Mouse (Mus musculus): ENCODE measurements around the gene Aloxe3.
"Not testable (repeated sequence)": the region's sequence is repeated elsewhere in the genome, so short reads cannot be mapped to it uniquely, and the experiment has no call there.

Gene Aloxe3

GRCm38 (mm10) chr11:69125852-69125918 is at the start of gene Aloxe3:
TSS of gene Aloxe3 (plus strand) at chr11:69125896.
- no peak for DNase-seq (ENCODE audit: low read depth, low spot score)

- no peak for DNase-seq (ENCODE audit: low read depth, low spot score)
Observed at GRCm38 (mm10) chr11:69076572-69076971, 49.1 kb upstream of the Aloxe3 start.

GRCm38 (mm10) chr11:69077316-69077715 is 48.4 kb upstream of the Aloxe3 start:
- DNase-seq (ENCODE audit: low read depth, low spot score), result no peak

GRCm38 (mm10) chr11:69078041-69078440 is 47.7 kb upstream of the Aloxe3 start:
- DNase-seq (ENCODE audit: low read depth, low spot score), result no peak

GRCm38 (mm10) chr11:69078805-69079438 is 46.8 kb upstream of the Aloxe3 start:
- no peak for DNase-seq (ENCODE audit: low read depth, low spot score)

GRCm38 (mm10) chr11:69080102-69080854 is 45.4 kb upstream of the Aloxe3 start:
- DNase-seq (ENCODE audit: low read depth, low spot score), result no peak

GRCm38 (mm10) chr11:69080855-69081222 is 44.9 kb upstream of the Aloxe3 start:
- no peak for DNase-seq (ENCODE audit: low read depth, low spot score)

GRCm38 (mm10) chr11:69081613-69082012 is 44.1 kb upstream of the Aloxe3 start:
- no peak for DNase-seq (ENCODE audit: low read depth, low spot score)

- DNase-seq (ENCODE audit: low read depth, low spot score), result no peak
Observed at GRCm38 (mm10) chr11:69085608-69086007, 40.1 kb upstream of the Aloxe3 start.

- no peak for DNase-seq (ENCODE audit: low read depth, low spot score)
Observed at GRCm38 (mm10) chr11:69086390-69086789, 39.3 kb upstream of the Aloxe3 start.

- DNase-seq (ENCODE audit: low read depth, low spot score), result peak; percentile 2
Observed at GRCm38 (mm10) chr11:69087082-69087481, 38.6 kb upstream of the Aloxe3 start.

- peak; percentile 18 for DNase-seq (ENCODE audit: low read depth, low spot score)
Observed at GRCm38 (mm10) chr11:69087597-69087996, 38.1 kb upstream of the Aloxe3 start.

- DNase-seq (ENCODE audit: low read depth, low spot score), result peak; percentile 93
Observed at GRCm38 (mm10) chr11:69088103-69088855, 37.4 kb upstream of the Aloxe3 start, which contains the start of gene Vamp2. TSS of gene Vamp2 (plus strand) at chr11:69088490.

- peak; percentile 54 for DNase-seq (ENCODE audit: low read depth, low spot score)
Observed at GRCm38 (mm10) chr11:69088856-69089615, 36.7 kb upstream of the Aloxe3 start.

GRCm38 (mm10) chr11:69089616-69090290 is 35.9 kb upstream of the Aloxe3 start:
- DNase-seq (ENCODE audit: low read depth, low spot score), result no peak

GRCm38 (mm10) chr11:69090367-69090766 is 35.3 kb upstream of the Aloxe3 start:
- DNase-seq (ENCODE audit: low read depth, low spot score), result no peak

- no peak for DNase-seq (ENCODE audit: low read depth, low spot score)
Observed at GRCm38 (mm10) chr11:69091566-69092385, 33.9 kb upstream of the Aloxe3 start.

- peak; percentile 87 for DNase-seq (ENCODE audit: low read depth, low spot score)
Observed at GRCm38 (mm10) chr11:69092386-69092751, 33.3 kb upstream of the Aloxe3 start.

GRCm38 (mm10) chr11:69092871-69093270 is 32.8 kb upstream of the Aloxe3 start:
- DNase-seq (ENCODE audit: low read depth, low spot score), result peak; percentile 67

GRCm38 (mm10) chr11:69093856-69094255 is 31.8 kb upstream of the Aloxe3 start:
- not testable (repeated sequence) for DNase-seq (ENCODE audit: low read depth, low spot score)

Measured in CD4-positive helper T cell, adult 2 months (primary cell).